ENCODE assay signal across 10 mouse cellular contexts in the genomic region with DNA sequence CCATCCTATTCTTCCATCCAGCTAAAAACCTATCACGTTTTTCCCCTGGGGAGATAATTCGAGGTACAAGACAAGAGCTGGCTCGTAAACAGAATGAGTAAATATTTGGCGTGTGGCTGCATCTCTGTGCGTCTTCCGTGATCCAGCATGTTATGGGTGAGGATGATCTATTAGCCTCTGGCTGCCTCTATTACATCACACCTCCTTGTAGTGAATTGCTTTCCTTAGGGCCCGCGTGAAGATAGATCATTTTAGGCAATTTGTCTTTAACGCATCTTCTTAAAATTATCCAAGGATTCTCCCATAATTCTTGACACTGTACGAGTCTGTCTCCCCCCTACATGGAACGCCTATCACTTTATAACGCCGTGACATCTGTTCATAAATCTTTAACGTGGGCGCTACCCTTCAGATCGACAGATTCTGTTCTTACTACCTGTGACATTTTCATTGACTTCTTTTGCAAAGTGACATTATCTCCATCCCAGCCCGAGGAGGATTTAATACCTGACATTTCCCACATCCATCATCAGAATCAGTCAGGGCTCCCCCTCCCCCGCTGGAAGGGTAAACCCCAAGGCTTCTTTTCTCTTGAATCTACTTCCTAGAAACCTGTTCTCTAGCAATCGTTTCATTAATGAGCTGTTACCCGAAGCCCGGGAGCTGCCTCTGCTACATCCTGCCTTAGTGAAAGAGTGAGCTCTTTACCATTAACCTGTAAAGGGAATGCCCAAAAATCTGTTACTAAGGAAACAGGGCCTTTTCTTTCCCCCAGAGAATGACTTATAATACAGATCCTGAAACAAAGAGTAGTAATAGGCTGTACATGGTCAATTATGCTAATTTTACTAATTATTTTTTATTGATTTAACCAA. TPM values are rescaled to one million over a fixed set of nuclear protein-coding genes. Genes with fewer than 3 reads are reported as not detected.
DNase-seq lines count a peak whose midpoint lies in the region; ATAC-seq and TF ChIP-seq lines count a peak whose summit lies in the region.
"Had no signal": no experiment of that assay in that cellular context is flagged by ENCODE, and none has a peak within 500 bp of the region (broad histone marks: within the 10 kb centered on the region; RNA-seq: fewer than 3 reads in every experiment).

No protein-coding gene starts in this region.

- peak overlapping the region; percentile 11; the same call in 1 of the 2 replicates for H3K4me2 ChIP-seq in lung, embryonic 15.5 days
- H3K4me2 ChIP-seq in hindbrain, embryonic 15.5 days, result peak overlapping the region; percentile 39
- peak overlapping the region; percentile 23; the same call in 1 of the 2 replicates for H3K4me2 ChIP-seq in neural tube, embryonic 14.5 days (ENCODE audit: low read depth, low read length)

- peaks cover 13% of the 10 kb centered on the region; the same call in 1 of the 2 replicates for H3K27me3 ChIP-seq in lung, embryonic 15.5 days
- H3K27me3 ChIP-seq in hindbrain, embryonic 15.5 days, result no peaks in the 10 kb centered on the region
- H3K27me3 ChIP-seq in neural tube, embryonic 14.5 days (ENCODE audit: control insufficient read depth, insufficient read depth, low read length), result no peaks in the 10 kb centered on the region

- peak overlapping the region; percentile 9; the same call in 1 of the 2 replicates for H3K4me3 ChIP-seq in gastrocnemius, adult 2 months
- H3K4me3 ChIP-seq in lung, embryonic 15.5 days, result no peak overlapping the region
- 0 out of 2 replicates have a peak overlapping the region, but pooled peaks have one; percentile 5 for H3K4me3 ChIP-seq in hindbrain, embryonic 15.5 days
- H3K4me3 ChIP-seq in neural tube, embryonic 14.5 days (ENCODE audit: low read depth, low read length), result no peak overlapping the region

- no peaks in the 10 kb centered on the region for H3K4me1 ChIP-seq in lung, embryonic 15.5 days
- peaks cover 16% of the 10 kb centered on the region for H3K4me1 ChIP-seq in hindbrain, embryonic 15.5 days (replicated peaks)
- peaks cover 6% of the 10 kb centered on the region; the same call in 1 of the 2 replicates for H3K4me1 ChIP-seq in neural tube, embryonic 14.5 days (ENCODE audit: control insufficient read depth, insufficient read depth, low read length)

- no peaks in the 10 kb centered on the region for H3K9me3 ChIP-seq in lung, embryonic 15.5 days
- no peaks in the 10 kb centered on the region for H3K9me3 ChIP-seq in hindbrain, embryonic 15.5 days
- no peaks in the 10 kb centered on the region for H3K9me3 ChIP-seq in neural tube, embryonic 14.5 days (ENCODE audit: control insufficient read depth, low read length)

- no peak overlapping the region for H3K27ac ChIP-seq in gastrocnemius, adult 2 months
- no peak overlapping the region for H3K27ac ChIP-seq in lung, embryonic 15.5 days
- no peak overlapping the region; the same call in 1 of the 2 replicates for H3K27ac ChIP-seq in hindbrain, embryonic 15.5 days (replicated peaks)
- H3K27ac ChIP-seq in neural tube, embryonic 14.5 days (ENCODE audit: low read depth, low read length), result no peak overlapping the region

- WGBS in lung, embryonic 15.5 days, result 11% methylated on average over 21 of the region's 21 CpGs
- WGBS in hindbrain, embryonic 15.5 days, result 10% methylated on average over 21 of the region's 21 CpGs
- 8% methylated on average over 21 of the region's 21 CpGs for WGBS in neural tube, embryonic 14.5 days

- no peaks in the 10 kb centered on the region for H3K36me3 ChIP-seq in lung, embryonic 15.5 days
- no peaks in the 10 kb centered on the region for H3K36me3 ChIP-seq in hindbrain, embryonic 15.5 days
- no peaks in the 10 kb centered on the region for H3K36me3 ChIP-seq in neural tube, embryonic 14.5 days (ENCODE audit: control insufficient read depth, insufficient read depth, low read length)

- no peak for DNase-seq in gastrocnemius, adult 2 months
- DNase-seq in gastrocnemius, postnatal 14 days, result no peak
- DNase-seq in lung, postnatal 4 days, result no peak
- no peak for DNase-seq in adrenal gland, postnatal 14 days
- DNase-seq in T-cell, adult 2 months (ENCODE audit: low spot score), result no peak
- DNase-seq: cerebellum, adult 18-20 months; kidney, postnatal 36 days had no signal

- intact Hi-C loops in gastrocnemius, adult 2 months (cut with DNase I), result no loop called here
- intact Hi-C loops in gastrocnemius, postnatal 14 days (cut with DNase I; ENCODE audit: low total_unique reads), result no loop called here

- no peak overlapping the region for H3K9ac ChIP-seq in lung, embryonic 15.5 days
- peak overlapping the region; percentile 19; the same call in 1 of the 2 replicates for H3K9ac ChIP-seq in hindbrain, embryonic 15.5 days
- H3K9ac ChIP-seq in neural tube, embryonic 14.5 days (replicated peaks; ENCODE audit: low read depth, low read length), result no peak overlapping the region

- no peak for ATAC-seq in lung, embryonic 15.5 days (ENCODE audit: borderline replicate concordance, extremely low read depth, low FRiP score, low TSS enrichment)
- peak; percentile 47; the same call in 1 of the 2 replicates for ATAC-seq in hindbrain, embryonic 15.5 days (ENCODE audit: low FRiP score, low read depth)
- peak; percentile 68 for ATAC-seq in neural tube, embryonic 14.5 days (ENCODE audit: low read depth)

- no peak for TF ChIP-seq CTCF in gastrocnemius, adult 2 months (IDR thresholded peaks at IDR 0.05)

RNA-seq across cellular contexts. Expression of gene Scaf4, which starts 14.4 kb away (rescaled TPM):
- total RNA-seq in gastrocnemius, adult 2 months (2021), result 10 to 100 TPM; 19.4 to 20.3 TPM
- 10 to 100 TPM; 14.4 to 14.9 TPM for total RNA-seq in gastrocnemius, postnatal 14 days (2021)
- polyA plus RNA-seq in lung, embryonic 15.5 days (2015; fragmentation: Nextera tagmentation; extraction: Ambion mirVana), result 23.8 and 25.7 TPM in 2 replicates
- polyA plus RNA-seq in hindbrain, embryonic 15.5 days (2015; fragmentation: Nextera tagmentation; extraction: Ambion mirVana), result 25.5 and 29.2 TPM in 2 replicates
- polyA plus RNA-seq in neural tube, embryonic 14.5 days (2014; fragmentation: Nextera tagmentation; extraction: Ambion mirVana), result 23.9 and 27.0 TPM in 2 replicates
- total RNA-seq in adrenal gland, postnatal 14 days (2021), result 46.8 and 56.0 TPM in 2 replicates

Comparison
In these comparisons a context has a peak if more than half of its experiments do, and no peak if none do; other contexts are left out.
1. H3K4me3 ChIP-seq: peak in gastrocnemius, adult 2 months (single experiment) and hindbrain, embryonic 15.5 days (single experiment); none in lung, embryonic 15.5 days (single experiment) and neural tube, embryonic 14.5 days (single experiment).
2. Peak in every context shown above with its lines, with median percentiles within 50 percentile points of each other: H3K4me2 ChIP-seq.